Mouse (Mus musculus) MEL (cell line): ENCODE measurements around the gene Fubp3. TPM values are rescaled to one million over a fixed set of nuclear protein-coding genes. Genes with fewer than 3 reads are reported as not detected.

Experiments used
- DNase-seq: peaks from one replicate; pipeline ENCODE4 v3.0.0; 2011; ENCODE audit warnings: low read depth, low spot score
- H3K27ac ChIP-seq: 2 replicates; pipeline ENCODE4 v1.5.1; 2012; ENCODE audit warnings: low read depth, mild to moderate bottlenecking, control low read depth, low read length, moderate library complexity; ENCODE audit not compliant: control insufficient read depth
- H3K27me3 ChIP-seq, 2 experiments: fragments of 150-350 bp in 1 of 2; sonication (generic) in 1 of 2; 2 replicates each; pipeline ENCODE4 v1.6.1; 2012; ENCODE audit warnings: low read length in 2 of 2, mild to moderate bottlenecking in 2 of 2, improper control_type of control experiment in 1 of 2, moderate library complexity in 1 of 2; ENCODE audit not compliant: insufficient read depth in 2 of 2, control insufficient read depth in 1 of 2
- H3K36me3 ChIP-seq, 2 experiments: 2 replicates each; pipeline ENCODE4 v1.6.1; 2012 to 2014; ENCODE audit warnings: low read length in 2 of 2, improper control_type of control experiment in 1 of 2, inconsistent platforms in 1 of 2, mild to moderate bottlenecking in 1 of 2; ENCODE audit not compliant: insufficient read depth in 2 of 2, control insufficient read depth in 1 of 2
- H3K4me1 ChIP-seq, 2 experiments: fragments of 150-350 bp in 1 of 2; sonication (generic) in 1 of 2; 2 replicates each; pipeline ENCODE4 v1.6.1; 2012; ENCODE audit warnings: low read length in 2 of 2, improper control_type of control experiment in 1 of 2, mild to moderate bottlenecking in 1 of 2; ENCODE audit not compliant: insufficient read depth in 2 of 2, control insufficient read depth in 1 of 2
- H3K4me3 ChIP-seq, 2 experiments: fragments of 150-350 bp in 1 of 2; sonication (generic) in 1 of 2; 2 replicates each; pipeline ENCODE4 v1.5.1; 2012; ENCODE audit warnings: low read depth in 2 of 2, low read length in 2 of 2, mild to moderate bottlenecking in 2 of 2, moderate library complexity in 2 of 2, control low read depth in 1 of 2, improper control_type of control experiment in 1 of 2; ENCODE audit not compliant: control insufficient read depth in 1 of 2, insufficient read depth in 1 of 2
- H3K79me2 ChIP-seq: 2 replicates; pipeline ENCODE4 v1.6.1; 2012; ENCODE audit warnings: mild to moderate bottlenecking, low read length, moderate library complexity; ENCODE audit not compliant: control insufficient read depth, poor library complexity, insufficient read depth
- H3K9ac ChIP-seq: 2 replicates; pipeline ENCODE4 v1.6.1; 2012; ENCODE audit warnings: low read depth, mild to moderate bottlenecking, control low read depth, low read length, moderate library complexity; ENCODE audit not compliant: control insufficient read depth, poor library complexity, severe bottlenecking
- H3K9me3 ChIP-seq: fragments of 150-350 bp; sonication (generic); replicated peaks from 2 replicates; pipeline ENCODE4 v1.6.1; 2012; ENCODE audit warnings: mild to moderate bottlenecking, low read length, improper control_type of control experiment, moderate library complexity; ENCODE audit not compliant: insufficient read depth
- CHD1 ChIP-seq: IDR thresholded peaks from 2 replicates; pipeline ENCODE4 v1.6.1; 2012; ENCODE audit warnings: low read depth, mild to moderate bottlenecking, inconsistent platforms, low read length, improper control_type of control experiment
- E2F4 ChIP-seq: IDR thresholded peaks from 2 replicates; pipeline ENCODE4 v1.6.1; 2011; ENCODE audit warnings: low read depth, low read length, improper control_type of control experiment, borderline replicate concordance
- ELF1 ChIP-seq: IDR thresholded peaks from 2 replicates; pipeline ENCODE4 v1.6.1; 2014; ENCODE audit warnings: low read depth, mild to moderate bottlenecking, inconsistent platforms, low read length, improper control_type of control experiment, moderate library complexity
- ETS1 ChIP-seq: IDR thresholded peaks from 2 replicates; pipeline ENCODE4 v1.6.1; 2012; ENCODE audit warnings: low read depth, mild to moderate bottlenecking, inconsistent platforms, low read length, improper control_type of control experiment, moderate library complexity
- GABPA ChIP-seq: IDR thresholded peaks from 2 replicates; pipeline ENCODE4 v1.6.1; 2012; ENCODE audit warnings: low read depth, mild to moderate bottlenecking, inconsistent platforms, low read length, improper control_type of control experiment, moderate library complexity
- HCFC1 ChIP-seq: IDR thresholded peaks from 2 replicates; pipeline ENCODE4 v1.6.1; 2012; ENCODE audit warnings: low read depth, mild to moderate bottlenecking, inconsistent platforms, low read length, improper control_type of control experiment, moderate library complexity
- JUND ChIP-seq: IDR thresholded peaks from 2 replicates; pipeline ENCODE4 v1.6.1; 2011; ENCODE audit warnings: low read depth, mild to moderate bottlenecking, improper control_type of control experiment, low read length
- KAT2A ChIP-seq: conservative IDR thresholded peaks from 2 replicates; pipeline ENCODE4 v1.6.1; 2012; ENCODE audit warnings: low read depth, low read length, improper control_type of control experiment, inconsistent platforms
- MAX ChIP-seq: IDR thresholded peaks from 2 replicates; pipeline ENCODE4 v1.6.1; 2011; ENCODE audit warnings: low read length, improper control_type of control experiment
- MEF2A ChIP-seq: IDR thresholded peaks from 2 replicates; pipeline ENCODE4 v1.6.1; 2014; ENCODE audit warnings: low read depth, mild to moderate bottlenecking, inconsistent platforms, low read length, improper control_type of control experiment; ENCODE audit not compliant: poor library complexity, insufficient replicate concordance, severe bottlenecking; ENCODE audit errors: extremely low read depth
- MXI1 ChIP-seq: IDR thresholded peaks from 2 replicates; pipeline ENCODE4 v1.6.1; 2011; ENCODE audit warnings: mild to moderate bottlenecking, low read depth, low read length, improper control_type of control experiment
- MYB ChIP-seq: IDR thresholded peaks from 2 replicates; pipeline ENCODE4 v1.6.1; 2011; ENCODE audit warnings: mild to moderate bottlenecking, low read depth, low read length, improper control_type of control experiment
- NELFE ChIP-seq: IDR thresholded peaks from 2 replicates; pipeline ENCODE4 v1.6.1; 2011; ENCODE audit warnings: low read depth, low read length, improper control_type of control experiment
- NRF1 ChIP-seq: IDR thresholded peaks from 2 replicates; pipeline ENCODE4 v1.6.1; 2014; ENCODE audit warnings: low read depth, mild to moderate bottlenecking, inconsistent platforms, low read length, improper control_type of control experiment, moderate library complexity; ENCODE audit not compliant: poor library complexity, insufficient read depth, severe bottlenecking
- POLR2AphosphoS2 ChIP-seq: IDR thresholded peaks from 2 replicates; pipeline ENCODE4 v1.6.1; 2011; ENCODE audit warnings: low read length, improper control_type of control experiment
- POLR2AphosphoS5 ChIP-seq: IDR thresholded peaks from 2 replicates; pipeline ENCODE4 v1.6.1; 2012; ENCODE audit warnings: low read depth, borderline replicate concordance, mild to moderate bottlenecking, inconsistent platforms, low read length, moderate library complexity, mixed read lengths
- RAD21 ChIP-seq: IDR thresholded peaks from 2 replicates; pipeline ENCODE4 v1.6.1; 2011; ENCODE audit warnings: mild to moderate bottlenecking, low read depth, low read length, improper control_type of control experiment
- TAL1 ChIP-seq: IDR thresholded peaks from 2 replicates; pipeline ENCODE4 v1.6.1; 2012; ENCODE audit warnings: mild to moderate bottlenecking, inconsistent platforms, low read length, moderate library complexity, mixed read lengths
- TBP ChIP-seq: IDR thresholded peaks from 2 replicates; pipeline ENCODE4 v1.8.0; 2011; ENCODE audit warnings: low read depth, low read length, improper control_type of control experiment
- TCF12 ChIP-seq: IDR thresholded peaks from 2 replicates; pipeline ENCODE4 v1.6.1; 2014; ENCODE audit warnings: low read depth, mild to moderate bottlenecking, inconsistent platforms, low read length, improper control_type of control experiment, moderate library complexity
- UBTF ChIP-seq: IDR thresholded peaks from 2 replicates; pipeline ENCODE4 v1.6.1; 2012; ENCODE audit warnings: low read depth, mild to moderate bottlenecking, inconsistent platforms, low read length, improper control_type of control experiment, moderate library complexity, borderline replicate concordance; ENCODE audit not compliant: insufficient read depth
- ZMIZ1 ChIP-seq: IDR thresholded peaks from 2 replicates; pipeline ENCODE4 v1.6.1; 2012; ENCODE audit warnings: low read depth, mild to moderate bottlenecking, inconsistent platforms, low read length, improper control_type of control experiment, moderate library complexity
- ZNF384 ChIP-seq: IDR thresholded peaks from 2 replicates; pipeline ENCODE4 v1.6.1; 2012; ENCODE audit warnings: low read depth, mild to moderate bottlenecking, inconsistent platforms, low read length, improper control_type of control experiment
- polyA plus RNA-seq, 2 experiments: library from polyadenylated mRNA; stranded (reverse) in 1 of 2; unstranded in 1 of 2; fragments of >175 nt in 1 of 2; fragments of >200 nt in 1 of 2; gene quantifications; 2 replicates each; pipeline versions ENCODE4 v1.2.1 to v1.2.4; 2012; ENCODE audit warnings: low replicate concordance in 2 of 2, low read depth in 1 of 2; ENCODE audit not compliant: insufficient read length in 2 of 2, insufficient read depth in 1 of 2, missing spikeins in 1 of 2
- total RNA-seq: library from RNA; depleted of rRNA; stranded (reverse); fragments of 300-350 nt; gene quantifications from 2 replicates; pipeline ENCODE4 v1.2.3, GENCODE M21; 2012

Gene Fubp3
- total and polyA plus RNA-seq, 3 experiments, result 44.7 to 80.0 TPM; not detected in 1

GRCm38 (mm10) chr2:31618484-31619161 is 46.2 kb downstream of the Fubp3 start:
- no peaks in the 10 kb centered on the region for H3K27me3 ChIP-seq
- H3K9me3 ChIP-seq, result no peaks in the 10 kb centered on the region
- no peak for TF ChIP-seq UBTF
- no peak for TF ChIP-seq TAL1
- TF ChIP-seq MEF2A, result no peak
- TF ChIP-seq HCFC1, result no peak
- no peak for TF ChIP-seq NELFE
- TF ChIP-seq E2F4, result no peak
- TF ChIP-seq MAX, result no peak
- TF ChIP-seq KAT2A, result no peak
- TF ChIP-seq TCF12, result no peak
- no peak for TF ChIP-seq NRF1
- no peak for TF ChIP-seq JUND
- TF ChIP-seq ETS1, result no peak
- TF ChIP-seq POLR2AphosphoS2, result no peak
- no peak for TF ChIP-seq CHD1
- TF ChIP-seq ZNF384, result no peak
- no peak for TF ChIP-seq GABPA
- TF ChIP-seq TBP, result no peak
- no peak overlapping the region for H3K9ac ChIP-seq
- H3K4me3 ChIP-seq, result no peak overlapping the region
- no peaks in the 10 kb centered on the region for H3K4me1 ChIP-seq
- no peaks in the 10 kb centered on the region for H3K79me2 ChIP-seq
- DNase-seq, result no peak
- H3K27ac ChIP-seq, result no peak overlapping the region
- H3K36me3 ChIP-seq, result peaks cover 0 to 2% of the 10 kb centered on the region in 2 experiments; a peak in 2 of 4 replicates

- TF ChIP-seq GABPA (no peak), HCFC1 (no peak), ZNF384 (no peak), ELF1 (no peak), POLR2AphosphoS5 (no peak), ZMIZ1 (no peak), TAL1 (no peak), MXI1 (no peak), RAD21 (no peak), CHD1 (no peak), MYB (no peak)
- no peak for DNase-seq
- Histone ChIP-seq H3K79me2 (no peaks in the 10 kb centered on the region), H3K9me3 (no peaks in the 10 kb centered on the region), H3K4me3 (no peak overlapping the region), H3K27me3 (peaks cover 0 to 3% of the 10 kb centered on the region in 2 experiments; a peak in 1 of 4 replicates), H3K36me3 (peaks cover 0 to 2% of the 10 kb centered on the region in 2 experiments; a peak in 2 of 4 replicates), H3K9ac (no peak overlapping the region), H3K27ac (no peak overlapping the region), H3K4me1 (no peaks in the 10 kb centered on the region)
Measured at GRCm38 (mm10) chr2:31619208-31619607, 46.8 kb downstream of the Fubp3 start.
